ENCODE assay signal across 8 mouse cellular contexts in the genomic region with DNA sequence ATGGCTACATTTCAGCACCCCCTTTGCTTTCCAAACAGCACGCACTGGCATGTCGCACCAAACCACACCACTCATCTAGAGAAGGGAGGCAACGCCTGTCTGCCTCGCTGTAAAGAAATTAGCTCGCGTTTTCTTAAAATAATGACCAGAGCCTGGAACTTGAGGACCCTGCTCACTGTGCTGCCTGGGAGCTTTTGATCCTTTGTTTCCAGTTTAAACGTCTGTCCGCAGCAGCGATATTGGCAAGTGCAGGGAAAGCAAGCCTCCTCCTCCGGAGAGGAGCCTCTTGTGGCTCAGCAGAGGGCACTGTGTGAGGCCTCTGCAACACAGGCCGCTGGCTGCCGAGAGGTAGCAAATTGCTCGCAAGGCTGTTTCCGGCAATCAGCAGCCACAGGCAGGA.
A peak's percentile ranks its signal among the peaks of the same experiment; 100 is the strongest.
DNase-seq lines count a peak whose midpoint lies in the region; ATAC-seq lines count a peak whose summit lies in the region.

No protein-coding gene starts in this region.

- H3K36me3 ChIP-seq in heart, embryonic 13.5 days, result no peaks in the 10 kb centered on the region
- no peaks in the 10 kb centered on the region for H3K36me3 ChIP-seq in midbrain, embryonic 11.5 days (ENCODE audit: control insufficient read depth, insufficient read depth, low read length)

- no peaks in the 10 kb centered on the region for H3K9me3 ChIP-seq in heart, embryonic 13.5 days
- H3K9me3 ChIP-seq in midbrain, embryonic 11.5 days (ENCODE audit: control insufficient read depth, low read length), result no peaks in the 10 kb centered on the region

- ATAC-seq in heart, embryonic 13.5 days (ENCODE audit: extremely low read depth, insufficient number of reproducible peaks, low FRiP score, low TSS enrichment), result no peak
- ATAC-seq in midbrain, embryonic 11.5 days (ENCODE audit: low FRiP score), result peak; percentile 63

- H3K4me1 ChIP-seq in heart, embryonic 13.5 days, result peaks cover 6% of the 10 kb centered on the region
- peaks cover 33% of the 10 kb centered on the region for H3K4me1 ChIP-seq in midbrain, embryonic 11.5 days (ENCODE audit: control insufficient read depth, insufficient read depth, low read length)

- H3K4me2 ChIP-seq in heart, embryonic 13.5 days, result peak overlapping the region; percentile 64
- H3K4me2 ChIP-seq in midbrain, embryonic 11.5 days, result peak overlapping the region; percentile 31; the same call in 1 of the 2 replicates

- H3K9ac ChIP-seq in heart, embryonic 13.5 days, result no peak overlapping the region
- H3K9ac ChIP-seq in midbrain, embryonic 11.5 days (ENCODE audit: low read length), result peak overlapping the region; percentile 11; the same call in 1 of the 2 replicates

- 1% methylated on average over 14 of the region's 14 CpGs for WGBS in heart, embryonic 13.5 days
- under 1% methylated on average over 14 of the region's 14 CpGs for WGBS in midbrain, embryonic 11.5 days

- H3K27me3 ChIP-seq in heart, embryonic 13.5 days (replicated peaks), result peaks cover 51% of the 10 kb centered on the region
- peaks cover 47% of the 10 kb centered on the region for H3K27me3 ChIP-seq in midbrain, embryonic 11.5 days (ENCODE audit: control insufficient read depth, insufficient read depth, low read length)

- peak; percentile 20 for DNase-seq in cerebellum, postnatal 14 days
- DNase-seq in cerebellum, adult 9-10 months, result no peak
- peak; percentile 17 to 61 for DNase-seq in kidney, postnatal 36 days
- peak; percentile 93 for DNase-seq in midbrain, embryonic 11.5 days (ENCODE audit: low spot score, missing footprints)
- no peak for DNase-seq in ovary, postnatal 10 days (ENCODE audit: low spot score)
- no peak for DNase-seq in gastrocnemius, adult 18-20 months (ENCODE audit: low spot score)
- no peak for DNase-seq in thymus, adult 18-20 months

- H3K4me3 ChIP-seq in heart, embryonic 13.5 days, result peak overlapping the region; percentile 33
- no peak overlapping the region for H3K4me3 ChIP-seq in midbrain, embryonic 11.5 days (ENCODE audit: low read depth, low read length)

- H3K27ac ChIP-seq in heart, embryonic 13.5 days (replicated peaks), result no peak overlapping the region
- no peak overlapping the region; the same call in 1 of the 2 replicates for H3K27ac ChIP-seq in midbrain, embryonic 11.5 days (ENCODE audit: low read depth, low read length)

Comparison
In these comparisons a context has a peak if more than half of its experiments do, and no peak if none do; other contexts are left out.
1. DNase-seq: peak in cerebellum, postnatal 14 days (2 of 2), kidney, postnatal 36 days (2 of 2) and midbrain, embryonic 11.5 days (single experiment); none in cerebellum, adult 9-10 months (single experiment), ovary, postnatal 10 days (single experiment), gastrocnemius, adult 18-20 months (single experiment) and thymus, adult 18-20 months (0 of 2).